Mouse (Mus musculus) cerebellum, adult 8-10 months (tissue): ENCODE results near the gene Wdr47.
"Not testable (repeated sequence)": the region's sequence is repeated elsewhere in the genome, so short reads cannot be mapped to it uniquely, and the experiment has no call there.

Experiments used
- DNase-seq: peaks from one replicate; pipeline ENCODE4 v3.0.0; 2022

The Wdr47 gene

DNA sequence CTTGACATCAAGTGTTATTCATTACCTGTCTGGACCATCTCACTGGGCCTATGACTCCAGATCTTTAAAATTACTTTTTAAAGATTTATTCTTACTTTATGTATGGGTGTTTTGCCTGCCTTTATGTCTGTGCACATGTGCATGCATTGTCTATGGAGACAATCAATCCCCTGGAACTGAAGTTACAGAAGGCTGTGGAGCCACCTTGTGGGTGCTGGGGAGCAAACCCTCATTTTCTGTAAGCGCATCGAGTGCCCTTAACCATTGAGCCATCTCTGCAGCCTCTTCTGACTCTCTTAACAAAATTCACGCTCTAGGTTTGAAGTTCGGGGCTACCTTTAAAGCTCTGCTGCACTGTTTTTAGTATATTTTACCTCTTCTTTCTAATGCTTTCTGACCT is 48.3 kb downstream of the Wdr47 start:
- no peak for DNase-seq

DNA sequence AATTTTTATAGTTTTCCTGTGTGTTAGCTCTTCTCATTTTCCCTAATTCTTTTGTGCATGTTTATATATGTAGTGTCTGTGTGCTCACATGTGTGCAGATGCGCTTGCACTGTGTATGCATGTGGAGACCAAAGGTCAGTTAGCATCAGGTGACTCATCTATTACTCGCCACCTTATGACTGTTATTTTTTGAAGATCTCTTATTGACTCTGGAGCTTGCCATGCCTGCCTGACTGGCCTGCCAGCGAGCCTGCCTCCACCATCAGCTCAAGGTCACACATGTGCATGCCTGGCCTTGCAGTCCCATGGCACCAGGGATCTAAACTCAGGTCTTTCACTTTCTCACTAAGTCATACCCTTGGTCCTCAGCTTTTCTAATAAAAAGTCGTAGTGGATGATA is 49.9 kb downstream of the Wdr47 start:
- no peak for DNase-seq

DNA sequence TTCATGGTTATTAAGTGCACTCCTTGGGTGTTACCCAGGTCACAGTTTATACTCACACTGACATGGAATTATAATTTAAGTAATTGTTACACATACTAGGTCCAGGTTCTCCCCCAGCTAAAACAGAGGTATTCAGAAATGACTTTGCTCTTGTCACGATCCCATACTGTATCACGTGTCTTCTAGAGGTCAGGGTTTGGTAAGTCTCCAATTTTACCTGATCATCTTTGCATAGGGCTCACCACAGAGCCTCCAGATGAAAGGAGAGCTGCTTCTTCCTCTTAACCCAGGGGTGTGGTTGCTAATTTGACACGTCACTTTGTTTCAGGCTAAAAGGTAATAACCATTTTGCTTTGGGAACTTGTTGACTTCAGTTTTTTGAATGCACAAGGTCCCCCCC is 53.8 kb downstream of the Wdr47 start:
- no peak for DNase-seq

DNA sequence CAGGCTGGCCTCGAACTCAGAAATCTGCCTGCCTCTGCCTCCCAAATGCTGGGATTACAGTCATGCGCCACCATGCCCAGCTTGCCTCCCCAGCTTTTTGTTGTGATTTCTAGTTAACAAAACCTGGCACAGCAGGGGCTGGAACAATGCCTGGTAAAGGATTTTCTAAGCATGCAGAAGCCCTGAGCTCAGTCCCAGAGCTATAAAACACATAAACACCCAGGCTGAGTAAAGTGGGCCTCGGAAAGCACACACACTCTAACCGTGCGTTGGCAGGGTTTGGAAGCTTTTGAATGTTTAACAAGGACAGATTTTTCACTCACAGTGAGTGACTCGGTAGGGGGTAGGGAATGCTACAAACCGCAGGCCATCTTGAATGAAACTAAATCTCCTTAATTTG is 55.0 kb downstream of the Wdr47 start:
- DNase-seq = no peak

DNA sequence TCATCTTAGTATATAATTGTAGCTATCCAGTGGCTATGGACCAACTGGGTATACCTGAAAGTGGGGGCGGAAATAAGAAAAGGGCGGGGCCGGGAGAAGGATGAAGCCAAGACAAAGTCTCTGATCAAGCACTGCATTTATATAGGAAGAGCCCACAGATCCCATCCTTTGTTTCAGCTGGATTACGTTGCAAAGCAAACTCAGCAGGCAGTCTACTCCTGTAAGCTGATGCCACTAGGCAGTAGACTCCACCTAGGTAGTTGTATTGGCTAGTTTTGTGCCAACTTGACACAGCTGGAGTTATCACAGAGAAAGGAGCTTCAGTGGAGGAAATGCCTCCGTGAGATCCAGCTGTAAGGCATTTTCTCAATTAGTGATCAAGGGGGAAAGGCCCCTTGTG is 56.6 kb downstream of the Wdr47 start:
- not testable (repeated sequence) for DNase-seq

DNA sequence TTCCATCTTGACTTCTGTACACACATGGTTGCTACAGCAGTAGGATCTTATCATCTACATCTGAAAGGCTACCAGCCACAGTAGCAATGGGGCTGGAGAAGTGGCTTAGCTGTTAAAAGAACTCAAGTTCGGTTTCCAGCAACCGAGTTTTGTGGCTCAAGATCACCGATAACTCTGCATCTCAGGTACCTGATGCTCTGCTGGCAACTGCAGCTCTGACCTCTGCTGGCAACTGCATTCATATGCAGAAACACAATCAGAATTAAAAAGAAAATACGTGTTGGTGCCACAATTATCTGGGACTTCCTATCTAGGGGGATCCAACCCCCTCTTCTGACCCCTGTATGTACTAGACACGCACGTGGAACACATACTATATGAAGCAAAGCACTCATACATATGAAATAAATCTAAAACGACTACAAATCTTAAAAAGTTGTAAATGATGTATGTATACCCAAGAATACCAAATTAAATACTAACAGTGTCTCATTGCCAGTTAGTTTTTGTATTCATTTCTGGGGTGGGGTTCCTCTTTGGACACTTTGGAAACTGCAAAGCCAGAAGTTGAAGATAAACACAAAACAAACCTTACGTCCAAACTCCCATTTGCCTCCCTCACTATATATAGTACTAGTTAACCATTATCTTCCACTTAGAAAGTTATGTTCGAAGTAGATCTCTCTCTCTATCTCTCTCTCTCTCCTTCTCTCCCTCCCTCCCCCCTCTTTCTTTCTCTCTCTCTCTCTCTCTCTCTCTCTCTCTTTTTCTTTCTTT is 62.0 kb downstream of the Wdr47 start:
- no peak for DNase-seq

DNA sequence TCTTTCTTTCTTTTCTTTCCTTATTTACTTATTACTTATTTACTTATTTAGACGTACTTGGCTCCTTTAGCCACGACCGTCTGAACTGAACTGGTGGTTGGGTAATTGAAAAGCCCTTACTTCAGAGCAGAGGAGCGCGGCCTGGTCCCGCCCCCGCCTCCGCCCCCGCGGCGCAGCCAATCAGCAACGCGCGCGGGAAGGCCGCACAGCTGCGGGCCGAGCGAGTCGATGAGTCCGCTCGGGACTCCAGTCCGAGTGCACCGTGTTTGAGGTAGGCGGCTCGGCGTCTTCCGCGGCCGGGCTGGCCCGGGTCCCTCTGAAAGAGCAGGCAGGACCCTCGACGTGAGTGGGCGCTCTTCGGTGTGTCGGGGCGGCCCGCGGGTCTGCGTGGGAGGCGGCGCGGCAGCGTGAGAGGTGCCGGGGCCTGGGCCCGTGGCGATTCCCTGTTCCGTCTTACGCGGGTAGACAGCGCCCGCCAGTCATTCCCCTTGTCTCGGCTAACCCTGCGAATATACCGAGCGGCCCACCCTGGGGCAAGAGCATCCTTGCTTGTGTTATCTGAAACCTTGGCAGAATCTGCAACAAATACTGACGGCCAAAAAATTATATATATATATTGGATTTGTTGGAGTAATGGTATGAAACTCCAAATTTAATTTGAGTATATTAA is 62.8 kb downstream of the Wdr47 start, which contains the start of gene Clcc1:
Gene Clcc1, plus strand, starts transcription at position 204 of the 670 bp plus-strand sequence.
- DNase-seq = peak; percentile 92

DNA sequence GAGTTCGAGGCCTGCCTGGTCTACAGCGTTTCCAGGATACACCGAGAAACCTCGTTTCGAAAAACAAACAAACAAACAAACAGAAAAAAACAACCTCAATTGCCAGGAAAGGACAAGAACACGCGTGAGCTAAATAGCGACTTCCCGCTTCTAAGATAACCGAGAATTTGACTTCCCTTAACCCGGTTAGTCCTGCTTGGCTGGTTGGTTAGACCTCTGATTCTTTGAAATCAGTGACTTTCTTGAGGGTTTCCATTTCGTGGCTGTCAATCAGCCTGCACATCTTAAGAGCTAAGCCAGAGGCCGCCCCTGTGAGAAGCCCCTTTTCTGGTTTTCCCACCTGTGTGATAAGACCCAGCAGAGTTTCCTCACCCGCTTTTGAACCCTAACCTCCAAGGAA is 63.5 kb downstream of the Wdr47 start:
- no peak for DNase-seq

DNA sequence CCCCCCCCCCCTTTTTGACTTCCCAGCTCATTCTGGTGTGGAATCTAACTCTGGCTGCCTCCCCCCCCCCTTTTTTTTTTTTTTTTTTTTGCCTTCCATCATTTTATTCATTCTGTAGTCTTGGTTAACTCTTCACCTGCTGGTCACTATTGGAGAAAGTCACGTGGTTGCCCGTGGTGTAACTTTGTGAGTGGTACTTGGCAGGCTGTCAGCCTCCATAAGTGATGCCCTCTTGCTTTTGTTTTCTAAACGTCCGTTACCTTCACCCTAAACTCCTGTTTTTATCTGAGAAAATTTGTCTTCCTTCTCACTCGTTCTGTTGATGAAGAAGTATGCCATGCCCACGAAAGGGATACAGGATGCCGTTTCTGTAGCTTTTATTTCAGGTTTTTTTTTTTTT is 64.4 kb downstream of the Wdr47 start:
- DNase-seq = no peak

DNA sequence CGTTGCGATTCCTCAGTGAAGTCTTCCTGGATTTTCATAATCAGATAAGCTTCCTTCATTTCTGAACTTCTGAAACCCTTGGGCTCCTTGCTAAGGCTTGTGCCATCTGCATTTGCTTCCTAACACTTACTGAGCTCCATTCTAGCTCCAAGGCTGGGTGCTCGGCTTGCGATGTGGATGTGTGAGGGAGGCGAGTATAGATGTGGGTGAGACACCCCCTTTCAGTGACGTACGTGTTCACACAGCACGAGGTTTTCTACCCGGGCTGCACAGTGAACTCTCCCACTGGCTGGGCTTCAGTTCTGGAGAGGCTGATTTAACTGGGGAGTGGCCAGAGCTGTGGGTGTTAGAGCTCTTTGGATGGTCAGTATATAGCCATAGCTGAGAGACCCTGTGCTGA is 67.5 kb downstream of the Wdr47 start:
- no peak for DNase-seq

DNA sequence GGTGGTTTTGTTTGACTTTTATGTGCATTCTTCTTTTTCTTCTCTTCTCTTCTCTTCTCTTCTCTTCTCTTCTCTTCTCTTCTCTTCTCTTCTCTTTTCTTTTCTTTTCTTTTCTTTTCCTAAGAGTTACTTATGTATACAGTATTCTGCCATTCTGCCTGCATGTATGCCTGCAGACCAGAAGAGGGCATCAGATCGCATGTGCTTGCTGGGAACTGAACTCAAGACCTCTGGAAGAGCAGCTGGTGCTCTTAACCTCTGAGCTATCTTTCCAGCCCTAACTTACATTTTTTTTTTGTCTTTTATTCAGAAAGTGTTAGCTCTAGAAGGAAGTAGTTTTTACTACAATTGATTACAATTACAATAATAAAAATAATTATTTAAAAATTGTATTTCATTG is 69.9 kb downstream of the Wdr47 start:
- no peak for DNase-seq

DNA sequence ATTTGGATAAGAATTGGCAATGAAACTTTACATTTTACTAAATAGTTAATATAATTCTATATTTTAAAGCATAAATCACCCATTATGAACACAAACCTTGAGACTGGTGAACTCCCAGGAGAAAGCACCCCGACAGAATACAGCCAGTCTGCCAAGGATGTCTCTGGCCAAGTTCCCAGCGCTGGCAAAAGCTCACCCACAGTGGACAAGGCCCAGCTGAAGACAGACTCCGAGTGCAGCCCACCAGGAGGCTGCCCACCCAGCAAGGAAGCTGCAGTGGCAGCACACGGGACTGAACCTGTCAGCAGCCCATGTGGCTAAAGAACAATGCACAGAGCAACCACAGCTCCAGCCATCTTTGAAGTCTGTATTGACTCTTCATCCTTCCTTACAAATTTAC is 85.5 kb downstream of the Wdr47 start:
- DNase-seq = no peak

DNA sequence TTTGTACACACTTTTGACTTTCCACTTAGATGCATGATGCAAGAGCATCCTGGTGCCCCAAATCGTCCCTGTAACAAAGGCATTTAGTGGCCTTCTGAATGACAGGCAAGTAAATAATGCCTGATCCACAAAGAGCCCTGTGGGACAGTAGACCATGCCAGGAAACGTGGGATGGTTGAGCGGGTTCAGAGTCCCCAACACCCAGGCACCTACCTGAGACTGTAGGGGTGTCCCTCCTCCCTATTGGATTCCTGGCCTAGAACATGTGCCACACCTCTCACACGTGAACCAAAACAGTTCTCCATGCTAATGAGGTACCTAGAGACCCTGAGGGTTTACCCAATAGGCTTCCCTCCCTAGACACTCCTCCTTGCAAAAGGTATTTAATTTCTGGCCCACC is 89.9 kb downstream of the Wdr47 start:
- DNase-seq = no peak

DNA sequence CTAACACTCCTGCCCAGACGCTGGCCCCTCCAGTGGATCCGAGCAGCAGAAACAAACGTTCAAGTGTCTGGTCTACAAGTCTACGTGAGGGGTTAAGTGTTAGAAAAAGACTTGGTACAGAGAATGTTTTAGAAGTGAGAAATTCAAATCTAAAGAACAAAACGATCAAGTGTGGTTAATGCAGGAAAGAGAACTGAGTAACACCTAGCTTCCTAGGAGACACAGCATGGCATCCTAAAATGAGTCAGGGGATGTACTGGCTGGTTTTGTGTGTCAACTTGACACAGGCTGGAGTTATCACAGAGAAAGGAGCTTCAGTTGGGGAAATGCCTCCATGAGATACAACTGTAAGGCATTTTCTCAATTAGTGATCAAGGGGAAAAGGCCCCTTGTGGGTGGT is 92.5 kb downstream of the Wdr47 start:
- DNase-seq = not testable (repeated sequence)

DNA sequence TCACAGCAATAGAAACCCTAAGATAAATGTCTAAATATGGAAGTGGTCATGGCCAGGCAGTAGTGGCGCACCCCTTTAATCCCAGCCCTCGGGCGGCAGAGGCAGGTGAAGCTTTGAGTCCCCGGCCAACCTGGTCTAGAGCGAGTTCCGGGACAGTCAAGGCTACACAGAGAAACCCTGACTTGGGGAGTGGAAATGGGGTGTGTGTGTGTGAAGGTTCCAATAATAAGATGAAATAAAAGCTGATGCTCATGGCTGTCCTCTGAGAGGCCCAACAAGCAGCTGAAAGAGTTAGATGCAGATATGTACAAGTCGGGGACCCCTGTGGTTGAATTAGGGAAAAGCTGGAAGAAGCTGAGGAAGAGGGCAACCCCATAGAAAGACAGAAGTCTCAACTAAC is 94.6 kb downstream of the Wdr47 start:
- DNase-seq = no peak

DNA sequence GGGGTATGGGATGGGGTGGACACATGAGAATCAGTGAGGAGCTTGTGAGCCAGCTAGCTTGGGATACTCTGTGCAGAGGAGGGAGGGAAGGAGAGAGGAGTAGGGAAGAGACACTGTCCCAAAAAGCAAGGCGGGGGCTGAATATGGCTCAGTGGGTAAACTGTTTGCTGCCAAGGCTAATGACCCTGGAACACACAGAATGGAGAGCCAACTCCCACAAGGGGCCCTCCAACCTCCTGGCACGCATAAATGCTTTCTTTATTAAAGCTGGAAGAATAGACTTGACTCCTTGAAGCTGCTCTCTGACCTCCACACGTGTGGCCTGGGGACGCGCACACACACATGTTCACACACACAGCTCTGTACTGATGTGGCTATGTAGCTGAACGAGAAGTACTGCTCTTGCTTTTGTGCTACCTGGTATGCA is 97.9 kb downstream of the Wdr47 start:
- no peak for DNase-seq

DNA sequence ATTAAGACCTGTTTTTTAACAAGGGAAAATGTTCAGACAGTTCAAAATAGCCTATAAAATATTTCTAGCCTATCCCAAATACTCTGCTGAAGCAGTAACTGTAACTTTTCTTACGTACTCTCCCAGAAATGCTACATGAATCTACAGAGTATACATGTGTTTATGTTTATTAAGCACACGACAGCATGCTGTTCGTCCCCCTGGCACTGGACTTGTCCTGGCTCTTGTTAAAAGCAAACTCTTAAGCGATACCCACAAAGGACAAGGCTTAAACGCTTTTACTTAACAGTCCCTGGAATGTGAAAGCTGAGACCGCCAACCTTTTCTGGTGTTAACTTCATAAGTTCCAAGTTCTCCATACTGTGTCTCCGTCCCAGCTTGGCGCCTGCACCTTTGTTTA is 98.4 kb downstream of the Wdr47 start:
- DNase-seq = no peak

DNA sequence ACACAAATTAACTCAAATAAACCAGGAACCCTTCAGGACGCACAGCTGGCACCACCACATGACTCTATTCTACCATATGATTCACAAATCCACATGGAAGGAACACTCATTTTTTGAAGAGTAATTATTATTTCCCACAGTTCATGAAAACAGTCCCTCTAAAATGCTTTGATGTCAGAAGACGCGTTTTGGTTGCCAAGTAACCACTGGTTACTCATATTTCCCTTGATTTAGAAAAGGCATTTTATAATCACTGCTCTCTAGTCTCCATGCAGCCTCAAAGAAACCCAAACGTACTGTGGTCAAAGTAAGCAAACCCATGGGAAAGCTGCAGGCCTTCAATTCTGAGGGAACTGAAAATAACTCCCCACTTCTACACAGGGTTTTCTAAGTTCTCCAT is 98.9 kb downstream of the Wdr47 start:
- no peak for DNase-seq

DNA sequence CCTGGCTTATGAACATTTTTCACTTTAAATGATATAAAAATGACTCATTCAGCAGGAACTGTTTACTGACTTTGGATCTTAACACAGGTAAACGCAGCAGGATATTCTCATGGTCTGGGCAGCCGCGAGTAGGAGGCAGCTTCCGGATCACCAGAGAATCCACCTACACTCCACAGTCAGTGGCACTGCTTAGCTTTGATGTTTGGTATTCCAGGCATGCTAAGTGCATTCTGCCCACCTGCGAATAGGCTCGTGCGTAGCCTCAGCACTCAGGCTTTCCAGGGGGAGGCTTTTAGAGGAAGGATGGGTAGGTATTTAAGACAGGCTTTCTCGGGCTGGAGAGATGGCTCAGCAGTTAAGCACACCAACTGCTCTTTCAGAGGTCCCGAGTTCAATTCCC is 103.2 kb downstream of the Wdr47 start:
- DNase-seq = no peak
